Mouse (Mus musculus): ENCODE data around the gene Ankrd9. TPM values are rescaled to one million over a fixed set of nuclear protein-coding genes. Genes with fewer than 3 reads are reported as not detected.

The Ankrd9 gene
- total RNA-seq, 2 experiments from 2014 or later: 87.2 to 221 TPM

DNA sequence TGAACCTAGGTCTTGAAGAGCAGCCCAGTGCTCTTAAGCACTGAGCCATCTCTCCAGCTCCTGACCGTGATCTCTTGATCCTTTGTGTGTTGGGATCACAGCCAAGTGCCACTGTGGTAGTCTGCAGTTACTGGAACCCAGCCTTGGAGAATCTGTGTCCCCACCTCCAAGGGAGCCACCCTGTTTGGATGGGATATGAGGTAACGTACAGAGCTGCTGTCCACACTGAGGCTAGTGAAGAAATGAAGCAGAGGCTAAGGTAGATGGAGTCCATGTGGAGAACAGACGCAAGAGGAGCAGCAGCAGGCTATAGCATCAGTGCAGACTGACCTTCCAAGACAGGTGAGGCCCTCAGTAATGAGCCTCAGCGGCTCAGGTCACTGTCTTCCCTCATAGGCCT, 5.0 kb downstream of the Ankrd9 start:
- intact Hi-C loops (cut with DNase I; ENCODE audit: low total_unique reads): no loop called here
- DNase-seq: no peak

DNA sequence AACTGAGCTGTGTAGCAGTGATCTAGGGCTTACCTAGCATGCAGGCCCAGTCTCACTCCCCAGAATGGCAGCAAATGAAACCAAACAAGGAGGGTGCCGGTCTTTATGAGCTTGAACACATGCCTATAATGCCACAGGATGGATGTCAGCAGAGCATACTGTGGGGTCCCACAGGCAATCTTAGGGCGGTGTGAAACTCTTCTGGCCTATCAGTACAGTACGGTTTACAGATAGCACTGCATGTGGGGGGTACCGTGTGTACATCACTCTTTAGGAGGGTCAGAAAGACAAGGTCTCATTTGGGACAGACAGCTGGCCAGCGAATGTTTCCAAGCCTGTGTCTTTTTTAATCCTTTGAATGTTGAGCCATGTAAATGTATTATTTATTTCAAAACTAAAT, 6.9 kb downstream of the Ankrd9 start:
- no peak for DNase-seq
- intact Hi-C loops (cut with DNase I; ENCODE audit: low total_unique reads): no loop called here

DNA sequence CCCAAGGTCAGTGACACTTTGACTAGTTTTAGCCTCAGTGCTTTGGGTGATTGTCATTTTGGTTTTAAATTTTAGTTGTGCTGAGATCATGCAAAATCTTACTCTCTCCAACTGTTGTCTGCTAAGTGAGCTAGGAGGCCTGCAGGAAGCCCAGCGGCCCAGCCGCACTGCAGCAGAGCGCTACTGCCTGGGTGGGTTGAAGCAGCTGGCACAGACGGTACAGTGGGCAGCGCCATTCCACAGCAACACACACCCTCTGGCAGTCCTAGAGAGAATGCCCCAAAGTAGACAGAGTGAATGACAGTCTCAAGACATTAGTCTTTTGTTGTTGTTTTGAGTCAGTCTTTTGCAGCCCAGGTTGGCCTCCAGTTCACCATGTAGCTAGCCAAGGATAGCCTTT, 8.4 kb downstream of the Ankrd9 start:
- no peak for DNase-seq
- intact Hi-C loops (cut with DNase I; ENCODE audit: low total_unique reads): no loop called here

DNA sequence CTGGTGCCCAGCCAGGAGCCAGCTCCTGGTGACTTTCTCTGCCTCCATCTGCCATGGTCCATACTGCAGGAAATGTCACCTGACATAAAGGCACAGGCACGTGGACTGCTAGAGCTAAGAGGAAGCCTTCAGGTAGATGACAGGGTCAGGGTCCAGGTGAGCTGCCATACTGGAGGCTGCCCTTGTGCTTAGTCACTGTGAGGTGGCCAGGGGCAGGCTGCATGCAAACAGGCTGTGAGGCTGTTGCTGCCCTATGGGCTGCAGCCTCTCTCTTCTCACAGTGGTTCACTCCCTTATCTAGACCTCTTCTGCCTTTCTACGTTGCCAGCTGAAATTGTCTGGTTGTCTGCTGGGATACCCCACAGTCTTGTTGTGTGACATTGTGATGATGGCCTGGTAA, 11.7 kb downstream of the Ankrd9 start:
- intact Hi-C loops (cut with DNase I; ENCODE audit: low total_unique reads): no loop called here
- DNase-seq: no peak

DNA sequence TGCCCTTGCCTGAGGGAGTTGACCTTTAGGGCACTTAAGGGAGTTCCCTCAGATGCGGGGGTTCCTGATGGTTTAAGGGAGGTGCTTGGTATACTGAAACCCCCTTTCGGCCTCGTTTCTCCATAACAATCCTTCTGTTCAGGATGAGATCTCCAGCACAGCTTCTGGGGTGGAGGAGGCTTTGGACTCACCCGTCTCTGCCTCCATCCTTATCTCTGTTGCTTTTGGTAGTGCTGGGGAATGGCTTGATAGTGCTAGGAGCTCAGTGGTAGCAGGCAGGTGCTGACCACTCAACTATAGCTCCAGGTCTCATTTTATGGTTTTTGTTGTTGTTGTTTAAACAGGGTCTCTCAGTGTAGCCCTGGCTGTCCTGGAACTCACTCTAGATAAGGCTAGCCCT, 12.8 kb downstream of the Ankrd9 start:
- DNase-seq: no peak
- intact Hi-C loops (cut with DNase I; ENCODE audit: low total_unique reads): no loop called here

DNA sequence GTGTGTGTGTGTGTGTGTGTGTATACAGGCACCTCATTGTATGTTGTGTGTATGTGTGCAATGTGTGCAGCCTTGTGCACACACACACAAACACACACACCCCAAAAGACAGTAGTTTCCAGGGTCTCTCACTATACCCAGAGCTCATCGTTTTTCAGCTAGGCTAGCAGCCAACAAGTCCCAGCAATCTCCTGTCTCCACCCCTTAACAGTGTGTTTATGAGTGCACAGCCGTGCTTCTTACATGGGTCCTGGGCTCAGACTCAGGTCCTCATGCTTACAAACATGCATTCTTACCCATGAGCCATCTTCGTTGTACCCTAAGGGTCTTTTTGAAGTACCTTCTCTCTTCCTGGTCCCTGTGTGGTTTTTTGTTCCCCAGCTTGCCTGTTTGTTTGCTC, 13.3 kb downstream of the Ankrd9 start:
- intact Hi-C loops (cut with DNase I; ENCODE audit: low total_unique reads): no loop called here

DNA sequence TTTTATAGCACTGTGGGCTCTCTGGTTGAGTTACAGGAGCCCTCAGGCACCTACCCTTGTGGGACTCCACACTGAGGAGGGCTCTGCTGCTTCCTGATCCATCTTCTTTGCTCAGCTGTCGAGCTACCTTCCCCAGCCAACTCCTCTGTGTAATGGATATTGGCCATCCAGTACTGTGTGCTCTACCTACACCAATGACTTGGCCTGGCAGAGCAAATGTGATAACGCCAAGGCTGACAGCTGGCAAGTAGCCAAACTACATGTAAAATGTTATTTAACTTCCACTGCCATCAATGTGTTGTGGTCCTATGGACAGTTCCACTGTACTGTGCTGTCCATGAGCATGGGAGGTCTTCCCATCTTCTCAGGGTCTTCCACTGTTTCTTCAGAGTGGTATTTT, 16.9 kb downstream of the Ankrd9 start:
- DNase-seq: no peak

More for the DNA sequence above, 13.3 kb downstream of the Ankrd9 start:
- no peak for DNase-seq

DNA sequence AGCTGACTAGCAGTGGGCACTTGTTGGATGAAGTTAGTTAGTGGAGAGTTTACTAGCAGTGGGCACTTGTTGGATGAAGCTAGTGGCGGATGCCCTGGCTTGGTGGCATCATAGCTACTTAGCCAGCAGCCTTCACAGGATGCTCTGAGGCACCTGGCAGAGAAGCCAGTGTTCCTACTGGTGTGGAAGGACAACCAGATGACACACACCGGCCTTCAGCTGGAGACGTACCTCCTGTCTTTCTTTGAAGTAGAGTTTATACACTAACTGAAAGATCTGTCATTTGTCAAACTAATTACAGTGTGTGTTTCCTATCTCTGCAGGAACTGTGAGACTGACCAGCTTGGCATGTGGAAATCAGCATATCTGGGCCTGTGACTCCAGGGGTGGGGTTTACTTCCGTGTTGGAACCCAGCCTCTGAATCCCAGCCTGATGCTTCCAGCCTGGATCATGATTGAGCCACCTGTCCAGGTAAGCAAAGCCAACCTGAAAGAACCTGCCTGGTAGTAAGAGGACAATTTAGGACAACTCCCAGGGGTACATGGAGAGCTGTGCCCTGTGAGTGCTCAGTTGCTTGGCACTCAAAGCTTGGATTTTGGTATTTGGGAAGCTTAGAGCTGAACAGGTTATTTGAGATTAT, 24.4 kb downstream of the Ankrd9 start:
- intact Hi-C loops (cut with DNase I; ENCODE audit: low total_unique reads): no loop called here
- DNase-seq: no peak

More for the DNA sequence above, 16.9 kb downstream of the Ankrd9 start:
- intact Hi-C loops (cut with DNase I; ENCODE audit: low total_unique reads): no loop called here

DNA sequence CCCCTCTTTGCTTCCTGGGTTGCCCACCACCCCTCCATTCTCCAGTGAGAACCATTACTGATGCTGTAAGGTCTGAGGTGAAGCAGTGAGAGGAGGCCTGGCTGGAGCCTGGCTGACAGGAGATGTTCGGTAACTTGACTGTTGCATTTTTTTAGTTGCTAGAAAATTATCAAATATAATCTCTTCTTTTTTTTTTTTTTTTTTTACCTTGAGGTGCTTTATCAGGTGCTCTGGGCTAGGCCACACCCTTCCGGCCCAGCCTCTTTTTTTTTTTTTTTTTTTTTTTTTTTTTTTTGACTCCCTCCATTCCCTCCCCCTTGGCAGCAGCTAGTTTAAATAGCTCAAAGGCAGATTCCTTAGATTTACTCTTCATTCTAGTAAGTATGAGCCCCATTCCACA, 24.9 kb downstream of the Ankrd9 start:
- intact Hi-C loops (cut with DNase I; ENCODE audit: low total_unique reads): no loop called here
- no peak for DNase-seq

DNA sequence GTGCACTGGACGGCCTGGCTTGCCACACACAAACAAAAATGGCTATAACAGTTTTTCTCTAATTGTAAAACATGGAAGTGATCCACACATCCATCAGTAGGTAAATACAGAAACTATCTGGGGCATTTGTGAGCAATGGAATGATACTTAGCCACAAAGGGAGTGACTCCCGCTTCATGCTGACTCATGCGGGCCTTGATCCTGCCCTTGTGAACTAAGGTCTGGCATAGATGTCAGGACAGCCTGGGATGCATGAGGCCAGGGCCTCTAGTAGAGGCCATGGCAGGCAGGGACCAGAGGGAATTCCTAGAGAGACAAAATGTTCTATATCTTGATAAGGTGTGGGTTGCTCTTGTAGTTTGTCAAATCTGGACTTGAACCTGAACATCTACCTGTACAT, 25.4 kb downstream of the Ankrd9 start:
- intact Hi-C loops (cut with DNase I; ENCODE audit: low total_unique reads): no loop called here
- no peak for DNase-seq

DNA sequence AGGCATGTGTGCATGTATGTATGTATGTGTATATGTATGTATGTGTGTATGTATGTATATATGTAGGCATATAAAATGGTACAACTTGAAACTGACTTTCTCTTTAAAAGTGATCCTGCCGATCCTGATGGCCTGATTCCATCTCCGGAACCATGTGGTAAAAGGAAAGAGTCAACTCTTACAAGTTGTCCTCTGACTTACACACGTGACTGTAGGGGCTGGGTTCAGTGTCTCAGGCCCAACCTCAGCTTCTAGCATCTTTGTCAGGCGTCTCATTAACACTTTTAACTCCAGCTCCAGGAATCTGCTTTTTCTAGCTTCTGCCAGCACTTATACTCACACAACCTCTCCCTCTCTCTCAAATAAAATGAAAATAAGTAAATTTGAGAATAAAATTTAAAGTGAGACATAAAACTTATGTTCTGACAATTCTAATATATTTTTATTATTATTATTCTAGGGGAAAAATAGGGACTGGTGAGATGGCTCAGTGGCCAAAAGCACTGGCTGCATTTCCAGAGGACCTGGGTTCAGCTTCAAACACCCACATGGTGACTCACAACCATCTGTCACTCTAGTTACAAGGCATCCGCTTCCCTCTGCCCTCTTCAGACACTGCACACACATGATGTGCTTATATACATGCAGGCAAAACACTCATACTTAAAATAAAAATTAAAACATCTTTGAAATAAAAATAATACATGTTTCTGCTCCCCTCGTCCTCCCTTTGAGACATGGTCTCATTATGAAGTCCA, 26.0 kb downstream of the Ankrd9 start:
- DNase-seq: no peak
- intact Hi-C loops (cut with DNase I; ENCODE audit: low total_unique reads): no loop called here

DNA sequence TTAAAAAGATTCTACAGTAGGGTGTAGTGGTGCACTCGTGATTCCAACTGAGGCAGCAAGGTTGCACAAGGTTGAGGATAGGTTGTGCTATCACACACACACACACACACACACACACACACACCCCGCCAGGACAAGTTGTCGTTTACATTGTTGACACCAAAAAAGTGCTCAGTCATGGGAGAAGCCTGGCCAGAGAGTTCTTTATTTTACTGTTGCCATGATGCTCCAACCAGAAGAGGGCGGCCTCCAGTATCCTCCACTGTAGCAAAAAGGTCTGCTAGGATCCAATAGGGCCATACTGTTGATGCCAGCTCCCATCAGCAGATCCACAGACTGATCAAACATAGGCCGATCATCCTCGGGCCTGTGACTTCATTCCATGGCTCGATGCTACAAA, 27.6 kb downstream of the Ankrd9 start:
- DNase-seq: no peak
- intact Hi-C loops (cut with DNase I; ENCODE audit: low total_unique reads): no loop called here

DNA sequence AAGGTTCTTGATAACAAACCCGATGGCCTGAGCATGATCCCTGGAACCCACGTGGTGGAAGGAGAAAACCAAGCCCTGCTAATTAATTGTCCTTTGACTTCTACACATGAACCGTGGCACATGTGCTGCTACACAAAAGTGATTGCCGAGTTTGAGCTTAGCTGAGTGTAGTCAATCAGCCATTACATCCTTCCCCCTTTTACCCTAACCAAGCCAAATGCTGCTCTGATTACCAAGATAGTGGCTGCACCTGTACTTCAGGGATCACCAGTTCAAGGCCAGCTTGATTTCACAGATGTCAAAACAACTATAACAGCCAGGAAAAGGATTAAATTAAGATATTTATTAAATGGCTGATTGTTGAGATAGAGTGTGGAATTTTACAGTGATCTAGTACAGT, 28.7 kb downstream of the Ankrd9 start:
- DNase-seq: no peak
- intact Hi-C loops (cut with DNase I; ENCODE audit: low total_unique reads): no loop called here

DNA sequence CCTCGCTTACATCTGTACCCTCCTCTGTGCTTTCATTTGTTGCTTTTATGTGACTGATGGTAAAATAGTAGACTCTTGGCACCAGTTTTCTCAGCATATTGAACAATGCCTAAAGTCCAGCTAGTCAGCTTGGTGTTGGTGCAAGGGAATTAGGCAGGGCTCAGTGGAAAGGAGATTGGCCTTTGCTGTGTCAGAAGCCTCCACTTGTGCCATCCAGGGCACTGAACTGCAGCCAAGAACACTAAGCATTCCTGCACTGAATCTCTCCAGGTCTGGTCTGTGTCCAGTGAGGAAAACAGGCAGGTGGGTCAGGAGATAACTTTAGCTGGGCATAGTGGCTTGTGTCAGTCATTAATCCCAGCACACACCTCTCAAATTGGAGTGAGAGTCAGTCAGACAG, 29.4 kb downstream of the Ankrd9 start:
- no peak for DNase-seq
- intact Hi-C loops (cut with DNase I; ENCODE audit: low total_unique reads): no loop called here

DNA sequence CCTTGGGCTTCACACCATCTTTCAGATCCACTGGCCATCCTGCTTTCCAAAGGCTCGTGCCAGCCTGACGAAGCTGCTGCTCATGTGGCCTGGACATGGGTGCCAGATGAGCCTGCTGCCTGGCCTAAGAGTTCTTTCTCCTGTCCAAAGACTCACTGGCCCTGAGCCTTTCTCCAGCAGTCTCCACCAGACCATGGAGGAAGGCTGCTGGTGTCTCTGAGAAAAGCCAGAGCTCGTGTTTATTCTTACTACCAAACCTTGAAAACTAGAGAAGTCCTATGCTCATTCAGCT, 30.0 kb downstream of the Ankrd9 start:
- intact Hi-C loops (cut with DNase I; ENCODE audit: low total_unique reads): no loop called here
- DNase-seq: peak; percentile 61

DNA sequence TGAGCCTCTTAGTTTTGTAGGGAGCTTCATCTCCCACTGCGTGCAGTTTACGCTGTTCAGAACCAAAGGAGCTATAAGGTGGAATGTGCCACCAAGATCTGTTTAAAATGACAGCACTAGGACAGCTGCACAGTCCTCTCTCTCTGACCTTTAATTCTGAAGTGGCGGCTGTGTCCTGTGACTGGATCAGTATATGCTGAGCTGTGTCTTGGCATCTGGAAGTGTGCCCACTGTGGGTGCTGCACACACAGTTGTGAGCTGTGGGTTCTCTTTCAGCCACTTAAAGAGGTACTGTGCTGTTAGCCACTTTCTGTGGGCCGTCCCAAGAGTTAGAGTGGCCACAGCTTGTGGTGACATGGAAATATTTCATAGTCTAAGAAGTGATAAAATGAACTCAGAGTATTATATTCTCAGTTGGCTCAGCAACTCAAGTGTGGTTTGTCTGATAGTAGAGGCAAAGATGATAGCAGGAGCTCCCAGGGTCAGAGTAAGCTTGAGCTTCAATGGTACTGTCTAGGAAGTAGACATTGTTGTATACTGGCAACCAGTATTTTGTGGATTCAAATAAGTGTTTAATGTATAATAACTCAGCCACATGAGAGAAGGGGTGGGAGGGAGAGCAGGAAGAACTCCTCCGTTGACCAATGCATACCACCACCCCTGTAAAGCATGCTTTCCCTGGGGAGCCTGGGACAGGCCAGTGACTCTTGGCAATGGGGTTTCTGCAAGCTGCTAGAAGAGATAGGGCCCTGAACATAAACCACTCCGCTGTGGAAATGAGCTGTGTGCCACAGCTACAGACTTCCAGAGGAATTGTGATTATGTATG, 30.5 kb downstream of the Ankrd9 start:
- intact Hi-C loops (cut with DNase I; ENCODE audit: low total_unique reads): no loop called here
- no peak for DNase-seq

DNA sequence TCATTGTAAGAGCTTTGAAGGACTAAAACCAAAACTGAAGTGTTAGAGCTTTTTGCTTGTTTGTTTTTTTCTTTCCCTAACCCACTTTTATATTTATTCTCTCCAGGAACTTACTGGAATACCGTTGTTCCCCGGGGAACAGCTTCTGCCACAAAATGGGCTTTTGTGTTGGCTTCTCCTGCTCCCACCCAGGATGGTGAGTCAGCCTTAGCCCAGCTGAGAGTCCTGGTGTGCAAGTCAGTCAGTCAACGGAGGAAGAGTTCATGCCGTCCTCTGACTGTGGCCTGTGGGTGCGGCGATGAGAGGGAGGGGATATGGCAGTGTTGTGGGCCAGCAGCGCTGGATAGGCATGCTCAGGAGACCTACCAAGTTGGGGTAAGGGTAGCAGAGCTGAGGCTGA, 32.6 kb downstream of the Ankrd9 start:
- intact Hi-C loops (cut with DNase I; ENCODE audit: low total_unique reads): no loop called here
- DNase-seq: no peak

DNA sequence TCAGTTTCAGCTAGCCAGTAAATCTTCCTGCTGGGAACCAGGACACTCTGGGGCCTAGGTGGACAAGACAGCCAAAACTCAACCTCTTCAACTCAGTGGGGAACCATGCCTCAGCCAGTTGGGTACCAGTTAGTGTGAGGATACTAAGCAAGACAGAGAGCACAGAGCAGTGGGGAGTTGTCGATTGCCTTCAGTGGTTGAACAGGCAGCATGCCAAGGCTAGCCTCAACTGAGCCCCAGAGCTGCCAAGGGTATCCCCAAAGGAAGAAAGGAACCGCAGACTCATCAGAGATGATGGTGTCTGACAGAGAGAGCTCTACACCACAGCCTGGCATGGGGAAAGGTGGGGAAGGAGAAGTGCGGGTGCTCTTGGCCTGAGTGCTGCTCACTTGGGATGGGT, 38.0 kb downstream of the Ankrd9 start:
- intact Hi-C loops (cut with DNase I; ENCODE audit: low total_unique reads): no loop called here
- no peak for DNase-seq

DNA sequence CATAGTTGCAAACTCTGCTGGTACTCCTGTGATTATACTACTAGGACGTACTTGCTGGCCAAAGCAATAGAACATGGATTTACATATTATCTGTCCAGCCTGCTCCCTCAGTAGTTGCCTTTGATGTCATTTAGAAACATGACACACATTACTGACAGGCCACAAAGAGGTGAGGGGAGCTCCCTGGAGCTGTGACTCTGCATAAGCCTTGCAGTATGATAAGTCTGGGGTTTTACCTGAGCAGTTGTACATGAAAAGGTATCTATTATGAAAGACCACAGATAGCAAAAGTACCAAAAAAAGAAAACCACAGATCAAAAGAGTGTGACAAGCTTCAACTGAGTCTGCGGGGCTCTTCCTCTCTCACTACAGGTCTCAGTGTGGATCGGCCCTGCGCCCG, 39.5 kb downstream of the Ankrd9 start:
- intact Hi-C loops (cut with DNase I; ENCODE audit: low total_unique reads): no loop called here
- DNase-seq: no peak

DNA sequence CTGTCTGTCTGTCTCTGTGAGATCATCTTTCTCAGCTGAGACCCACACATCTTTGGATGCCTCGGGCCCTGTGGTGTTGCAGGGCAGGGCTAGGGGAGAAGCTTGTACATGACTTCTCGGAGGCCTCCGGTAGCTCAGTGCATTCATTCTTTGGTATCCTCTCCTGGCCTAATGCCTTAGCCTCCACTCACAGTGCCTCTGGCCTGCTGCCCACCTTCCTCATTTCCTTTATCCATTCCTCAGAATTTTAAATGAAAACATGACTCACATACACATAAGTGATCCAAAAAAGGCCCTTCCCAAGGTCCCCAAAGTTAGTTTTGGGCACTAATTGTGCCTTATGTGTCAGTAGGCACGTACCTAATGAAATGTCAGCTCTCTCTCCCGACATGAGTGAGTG, 41.3 kb downstream of the Ankrd9 start:
- DNase-seq: no peak
- intact Hi-C loops (cut with DNase I; ENCODE audit: low total_unique reads): no loop called here

Measured in gastrocnemius, postnatal 14 days (tissue).